Mouse (Mus musculus) splenic B cell, adult 2 months (primary cell): Measurements from ENCODE around the gene Spin2-ps6.
"Not testable (repeated sequence)": the region's sequence is repeated elsewhere in the genome, so short reads cannot be mapped to it uniquely, and the experiment has no call there.

ENCODE experiments used
- DNase-seq: peaks from one replicate; pipeline ENCODE4 v3.0.0-alpha.2; 2011; ENCODE audit warnings: low read depth, low spot score
- H3K27me3 ChIP-seq: 2 replicates; pipeline ENCODE4 v1.6.1; 2012; ENCODE audit warnings: mild to moderate bottlenecking, low read length, moderate library complexity, mixed read lengths; ENCODE audit not compliant: control insufficient read depth, poor library complexity, insufficient read depth, severe bottlenecking
- H3K36me3 ChIP-seq: 2 replicates; pipeline ENCODE4 v1.6.1; 2012; ENCODE audit warnings: mild to moderate bottlenecking, low read length, moderate library complexity, mixed read lengths; ENCODE audit not compliant: control insufficient read depth, poor library complexity, insufficient read depth, severe bottlenecking

Spin2-ps6 gene

DNA sequence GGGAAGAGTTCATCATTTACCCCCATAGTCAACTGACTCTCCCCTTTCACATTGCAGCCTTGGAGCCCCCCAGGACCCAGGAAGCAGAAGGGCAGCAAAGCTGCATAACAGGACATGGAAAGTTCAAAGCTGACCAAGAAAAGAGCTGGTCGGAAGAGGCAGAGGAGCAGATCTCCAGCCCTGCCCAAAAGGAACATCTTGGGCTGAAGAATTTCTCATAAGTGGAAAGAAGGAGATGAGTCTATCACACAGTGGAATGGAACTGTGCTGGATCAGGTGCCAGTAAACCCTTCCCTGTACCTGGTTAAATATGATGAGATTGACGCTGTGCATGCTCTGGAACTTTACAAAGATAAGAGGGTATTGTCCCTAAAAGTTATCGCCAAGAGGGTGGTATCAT is at the start of gene Spin2-ps6:
Gene Spin2-ps6, plus strand, starts transcription at position 301 of the 400 bp plus-strand sequence.
- H3K36me3 ChIP-seq, H3K27me3 ChIP-seq, DNase-seq: not testable (repeated sequence)
